Mouse (Mus musculus) skeletal muscle tissue, postnatal 0 days (tissue): ENCODE data around the gene Htr6. TPM values are rescaled to one million over a fixed set of nuclear protein-coding genes. Genes with fewer than 3 reads are reported as not detected.

Source experiments
- polyA plus RNA-seq: library from polyadenylated mRNA; unstranded; fragments of >200 nt; fragmentation: Nextera tagmentation; extraction: Ambion mirVana; gene quantifications from 2 replicates; pipeline ENCODE4 v1.2.1, GENCODE M21; 2015

The Htr6 gene
- not detected in 2 replicates for polyA plus RNA-seq

GRCm38 (mm10) chr4:139075041-139075711 lies at the start of gene Htr6:
Htr6 (minus strand) TSS chr4:139075570.

GRCm38 (mm10) chr4:139092356-139093195 lies 17.2 kb upstream of the Htr6 start, which contains the start of gene Nbl1:
Nbl1 (minus strand) TSS chr4:139092993.

Other genes starting within 250 kb of the Htr6 start
- 1.8 and 1.9 TPM in 2 replicates for gene Pla2g5, start 212.1 kb downstream of the Htr6 start, polyA plus RNA-seq
- not detected in 2 replicates for gene Gm13030, start 201.6 kb downstream of the Htr6 start, polyA plus RNA-seq
- 0.40 TPM in 1 of 2 replicates, not detected in the other for gene Pla2g2e, start 197.6 kb downstream of the Htr6 start, polyA plus RNA-seq
- gene Otud3, start 161.6 kb downstream of the Htr6 start, polyA plus RNA-seq: 4.2 and 4.5 TPM in 2 replicates
- gene Rnf186, start 108.5 kb downstream of the Htr6 start, polyA plus RNA-seq: not detected in 2 replicates
- 3.7 and 4.1 TPM in 2 replicates for gene Tmco4, start 102.7 kb downstream of the Htr6 start, polyA plus RNA-seq
- gene Nbl1, start 17.4 kb upstream of the Htr6 start, polyA plus RNA-seq: 57.6 and 57.9 TPM in 2 replicates
- gene Minos1, start 55.5 kb upstream of the Htr6 start, polyA plus RNA-seq: 769 and 838 TPM in 2 replicates
- gene Capzb, start 117.3 kb upstream of the Htr6 start, polyA plus RNA-seq: 350 and 374 TPM in 2 replicates
- 6.0 and 7.7 TPM in 2 replicates for gene Pqlc2, start 235.1 kb upstream of the Htr6 start, polyA plus RNA-seq
- gene Akr7a5, start 235.2 kb upstream of the Htr6 start, polyA plus RNA-seq: 50.2 and 54.1 TPM in 2 replicates